Mouse (Mus musculus): ENCODE measurements around the gene Crnkl1. TPM values are rescaled to one million over a fixed set of nuclear protein-coding genes. Genes with fewer than 3 reads are reported as not detected.

Crnkl1 gene
- polyA plus RNA-seq, 1 experiment from 2014 or later = 42.3 TPM

DNA sequence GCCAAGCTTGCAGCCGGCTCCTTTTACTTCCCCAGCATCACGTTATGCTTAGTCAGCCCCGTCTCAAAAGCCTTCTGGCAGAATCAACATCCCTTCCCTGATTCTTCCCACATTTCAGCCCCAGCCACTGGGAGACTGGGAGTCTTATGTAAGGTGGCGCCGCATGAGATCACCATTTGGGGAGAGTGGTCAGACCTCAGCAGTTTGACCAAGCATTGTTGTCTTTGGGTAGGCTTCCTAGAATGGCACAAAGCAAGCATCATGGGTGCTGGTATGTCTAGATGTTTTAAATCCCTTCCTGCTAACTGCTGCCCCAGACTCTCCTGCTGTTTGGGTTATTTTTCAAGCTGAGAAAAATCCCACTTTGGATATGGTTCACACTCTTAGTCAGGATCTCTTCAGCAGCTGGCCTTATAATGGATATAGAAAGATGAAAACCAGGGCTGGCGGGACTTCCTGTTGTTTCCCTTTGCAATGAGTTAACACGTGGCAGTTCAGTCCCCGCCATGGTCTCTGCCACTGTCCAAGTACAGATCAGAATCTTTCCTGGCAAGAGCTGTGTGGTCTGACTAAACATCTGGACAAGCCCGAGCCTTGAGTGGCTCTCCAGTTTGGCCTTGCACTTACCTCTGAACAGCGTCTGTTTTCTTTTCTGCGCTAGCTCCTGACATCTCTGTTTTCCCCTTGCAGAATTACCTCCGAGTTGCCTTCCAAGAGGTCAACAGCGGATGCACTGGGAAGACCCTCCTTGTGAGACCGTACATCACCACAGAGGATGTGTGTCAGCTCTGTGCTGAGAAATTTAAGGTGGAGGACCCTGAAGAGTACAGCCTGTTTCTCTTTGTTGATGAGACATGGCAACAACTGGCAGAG is 49.7 kb downstream of the Crnkl1 start:
- WGBS = 71% methylated on average over 14 of the region's 14 CpGs
- Histone ChIP-seq H3K4me2 (replicated peaks; ENCODE audit: low read depth, low read length) (no peak overlapping the region), H3K4me3 (ENCODE audit: low read depth, low read length) (no peak overlapping the region), H3K4me1 (replicated peaks; ENCODE audit: control insufficient read depth, insufficient read depth, low read length) (no peaks in the 10 kb centered on the region), H3K36me3 (ENCODE audit: control insufficient read depth, insufficient read depth, low read length) (no peaks in the 10 kb centered on the region), H3K27ac (ENCODE audit: low read depth, low read length) (no peak overlapping the region), H3K9ac (ENCODE audit: low read depth, low read length) (no peak overlapping the region), H3K9me3 (ENCODE audit: control insufficient read depth, low read length) (no peaks in the 10 kb centered on the region), H3K27me3 (ENCODE audit: control insufficient read depth, insufficient read depth, low read length) (no peaks in the 10 kb centered on the region)
- ATAC-seq (ENCODE audit: low FRiP score) (no peak), DNase-seq (ENCODE audit: low spot score) (no peak)

DNA sequence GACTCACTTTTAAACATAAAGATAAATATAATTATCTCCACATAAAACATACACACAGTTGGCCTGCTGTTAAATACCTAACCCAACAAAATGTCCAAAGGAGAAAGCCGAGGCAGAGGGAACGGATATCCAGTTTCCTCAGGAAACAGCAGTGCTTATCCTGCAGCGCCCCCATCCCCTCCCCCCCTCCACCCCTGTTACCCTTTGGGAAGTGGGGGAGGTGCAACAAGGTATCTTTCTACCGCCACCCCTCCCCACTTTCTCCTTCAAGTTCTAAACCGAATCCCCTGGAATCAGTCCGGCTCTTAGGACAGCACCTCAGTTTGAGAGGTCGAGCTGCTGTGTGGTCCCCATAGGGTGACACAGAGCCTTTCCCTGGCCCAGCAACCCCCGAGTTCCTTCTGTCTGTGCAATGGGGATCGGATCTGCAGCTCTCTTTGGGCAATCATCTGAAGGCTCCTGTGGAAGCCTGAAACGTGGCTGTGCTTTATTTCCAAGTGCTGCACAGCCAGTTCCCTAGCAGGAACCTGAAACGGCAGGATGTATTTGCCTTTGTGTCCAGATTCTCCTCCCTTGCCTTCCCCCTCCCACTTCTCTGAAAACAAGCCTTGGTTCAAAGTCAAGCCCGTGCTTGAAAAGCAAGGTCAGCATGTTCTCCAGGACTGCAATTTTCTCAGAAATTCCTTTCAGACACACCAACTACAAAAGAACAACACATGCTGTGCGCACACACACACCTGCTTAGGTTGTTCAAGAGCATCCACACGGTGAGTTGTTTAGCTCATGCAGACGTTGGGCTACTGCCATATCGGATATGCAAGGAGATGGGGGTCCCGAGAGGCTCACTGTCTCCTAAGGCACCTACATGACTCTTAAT is 50.5 kb downstream of the Crnkl1 start:
- no peaks in the 10 kb centered on the region for H3K27me3 ChIP-seq (ENCODE audit: control insufficient read depth, insufficient read depth, low read length)
- no peak overlapping the region for H3K4me3 ChIP-seq (ENCODE audit: low read depth, low read length)
- no peak overlapping the region for H3K4me2 ChIP-seq (replicated peaks; ENCODE audit: low read depth, low read length)
- H3K36me3 ChIP-seq (ENCODE audit: control insufficient read depth, insufficient read depth, low read length) = no peaks in the 10 kb centered on the region
- WGBS = 38% methylated on average over 17 of the region's 17 CpGs
- no peaks in the 10 kb centered on the region for H3K9me3 ChIP-seq (ENCODE audit: control insufficient read depth, low read length)
- no peaks in the 10 kb centered on the region for H3K4me1 ChIP-seq (replicated peaks; ENCODE audit: control insufficient read depth, insufficient read depth, low read length)
- DNase-seq (ENCODE audit: low spot score) = no peak
- ATAC-seq (ENCODE audit: low FRiP score) = no peak
- H3K9ac ChIP-seq (ENCODE audit: low read depth, low read length) = no peak overlapping the region
- H3K27ac ChIP-seq (ENCODE audit: low read depth, low read length) = no peak overlapping the region

DNA sequence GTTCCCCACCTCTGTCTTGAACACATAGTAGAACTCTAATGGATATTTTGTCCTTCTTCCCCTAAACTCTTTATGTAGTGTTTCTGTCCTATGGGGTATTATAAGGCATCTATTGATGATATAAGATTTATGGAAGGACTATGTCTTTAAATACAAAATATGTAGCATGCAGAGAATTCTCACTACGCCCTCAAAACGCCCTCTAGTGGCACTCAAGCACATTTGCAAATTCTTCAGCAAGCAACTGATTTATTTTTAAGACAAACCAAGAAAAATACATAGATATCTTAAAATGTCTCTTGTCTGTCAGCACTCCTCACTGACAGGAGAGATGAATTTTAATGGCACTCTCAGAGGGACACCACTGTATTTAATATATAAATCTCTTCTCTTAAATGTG is 52.4 kb downstream of the Crnkl1 start:
- 19% methylated on average over 2 of the region's 2 CpGs for WGBS

DNA sequence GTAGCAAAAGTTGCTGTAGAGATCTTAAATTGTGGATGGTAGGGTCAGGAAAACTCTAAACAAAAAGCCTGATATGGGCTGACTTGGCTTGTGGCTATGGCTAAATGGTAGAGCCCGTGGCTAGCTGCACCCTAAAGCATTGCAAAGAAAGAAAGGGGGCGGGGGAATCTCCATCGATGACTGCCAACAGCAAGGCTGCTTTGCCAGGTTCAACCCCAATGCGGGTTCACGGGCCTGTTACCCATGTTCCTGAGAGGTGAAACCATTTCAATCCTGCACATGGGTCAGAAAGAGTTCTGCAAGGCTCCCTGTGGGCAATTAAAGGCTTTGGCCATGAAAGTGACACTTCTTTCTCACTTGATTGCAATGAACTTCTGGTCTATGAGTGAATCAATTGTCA is 52.9 kb downstream of the Crnkl1 start:
- no peaks in the 10 kb centered on the region for H3K4me1 ChIP-seq (replicated peaks; ENCODE audit: control insufficient read depth, insufficient read depth, low read length)
- H3K36me3 ChIP-seq (ENCODE audit: control insufficient read depth, insufficient read depth, low read length) = no peaks in the 10 kb centered on the region
- H3K9me3 ChIP-seq (ENCODE audit: control insufficient read depth, low read length) = no peaks in the 10 kb centered on the region
- no peak for DNase-seq (ENCODE audit: low spot score)
- WGBS = 85% methylated on average over 5 of the region's 5 CpGs
- no peak for ATAC-seq (ENCODE audit: low FRiP score)
- no peak overlapping the region for H3K4me3 ChIP-seq (ENCODE audit: low read depth, low read length)
- H3K9ac ChIP-seq (ENCODE audit: low read depth, low read length) = no peak overlapping the region
- H3K27me3 ChIP-seq (ENCODE audit: control insufficient read depth, insufficient read depth, low read length) = no peaks in the 10 kb centered on the region
- no peak overlapping the region for H3K4me2 ChIP-seq (replicated peaks; ENCODE audit: low read depth, low read length)
- H3K27ac ChIP-seq (ENCODE audit: low read depth, low read length) = peak overlapping the region; percentile 36; the same call in 1 of the 2 replicates

More for the DNA sequence above, 52.4 kb downstream of the Crnkl1 start:
- H3K9me3 ChIP-seq (ENCODE audit: control insufficient read depth, low read length) = no peaks in the 10 kb centered on the region
- ATAC-seq (ENCODE audit: low FRiP score) = no peak
- no peak overlapping the region for H3K9ac ChIP-seq (ENCODE audit: low read depth, low read length)
- DNase-seq (ENCODE audit: low spot score) = no peak
- H3K4me2 ChIP-seq (replicated peaks; ENCODE audit: low read depth, low read length) = no peak overlapping the region
- no peaks in the 10 kb centered on the region for H3K27me3 ChIP-seq (ENCODE audit: control insufficient read depth, insufficient read depth, low read length)
- no peaks in the 10 kb centered on the region for H3K36me3 ChIP-seq (ENCODE audit: control insufficient read depth, insufficient read depth, low read length)
- no peak overlapping the region for H3K27ac ChIP-seq (ENCODE audit: low read depth, low read length)
- no peaks in the 10 kb centered on the region for H3K4me1 ChIP-seq (replicated peaks; ENCODE audit: control insufficient read depth, insufficient read depth, low read length)
- no peak overlapping the region for H3K4me3 ChIP-seq (ENCODE audit: low read depth, low read length)

DNA sequence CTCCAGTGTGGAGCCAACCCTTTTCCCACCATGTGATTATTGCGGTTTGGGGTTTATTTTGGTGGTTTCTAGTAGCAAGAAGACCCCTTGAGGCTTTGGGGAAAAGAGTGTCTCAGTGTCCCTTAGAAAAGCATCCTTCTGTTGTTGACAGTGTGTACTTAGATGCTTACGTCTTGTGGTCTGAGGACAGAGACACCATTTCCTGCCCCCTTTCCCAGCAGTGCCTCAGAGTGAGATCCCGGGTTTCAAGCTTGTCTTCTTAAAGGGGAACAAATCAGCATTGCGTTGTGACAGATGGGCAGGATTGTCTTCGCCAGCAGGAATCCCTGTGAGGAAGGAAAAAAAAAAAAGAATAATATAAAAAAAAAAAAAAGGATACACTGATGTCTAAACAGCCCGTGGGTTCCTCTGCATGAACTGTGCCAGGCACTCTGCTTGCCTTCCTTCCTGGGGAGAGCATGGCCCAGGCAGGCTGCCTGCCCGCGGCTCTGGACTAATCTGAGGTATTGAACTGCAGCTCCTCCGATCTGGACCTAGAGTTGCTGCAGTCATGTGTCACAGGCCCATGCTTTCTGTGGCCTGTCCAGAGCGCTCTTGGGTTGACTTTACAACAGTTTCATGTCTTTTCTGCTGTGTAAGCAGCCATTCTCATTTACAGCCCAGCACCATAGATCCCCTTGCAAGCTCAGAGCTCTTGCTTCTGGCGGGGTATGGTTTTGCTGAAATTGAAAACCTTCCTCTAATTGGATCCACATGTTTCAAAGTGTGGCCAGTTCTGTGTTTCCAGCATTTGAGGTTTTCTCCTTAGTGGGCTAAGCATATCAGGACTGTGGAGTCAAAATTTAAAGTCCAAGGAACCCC is 53.7 kb downstream of the Crnkl1 start:
- Histone ChIP-seq H3K4me3 (ENCODE audit: low read depth, low read length) (no peak overlapping the region), H3K36me3 (ENCODE audit: control insufficient read depth, insufficient read depth, low read length) (no peaks in the 10 kb centered on the region), H3K4me1 (replicated peaks; ENCODE audit: control insufficient read depth, insufficient read depth, low read length) (no peaks in the 10 kb centered on the region), H3K9ac (ENCODE audit: low read depth, low read length) (no peak overlapping the region), H3K9me3 (ENCODE audit: control insufficient read depth, low read length) (no peaks in the 10 kb centered on the region), H3K27ac (ENCODE audit: low read depth, low read length) (peak overlapping the region; percentile 20; the same call in 1 of the 2 replicates), H3K27me3 (ENCODE audit: control insufficient read depth, insufficient read depth, low read length) (no peaks in the 10 kb centered on the region), H3K4me2 (replicated peaks; ENCODE audit: low read depth, low read length) (no peak overlapping the region)
- WGBS = 62% methylated on average over 11 of the region's 11 CpGs
- no peak for DNase-seq (ENCODE audit: low spot score)
- no peak for ATAC-seq (ENCODE audit: low FRiP score)

DNA sequence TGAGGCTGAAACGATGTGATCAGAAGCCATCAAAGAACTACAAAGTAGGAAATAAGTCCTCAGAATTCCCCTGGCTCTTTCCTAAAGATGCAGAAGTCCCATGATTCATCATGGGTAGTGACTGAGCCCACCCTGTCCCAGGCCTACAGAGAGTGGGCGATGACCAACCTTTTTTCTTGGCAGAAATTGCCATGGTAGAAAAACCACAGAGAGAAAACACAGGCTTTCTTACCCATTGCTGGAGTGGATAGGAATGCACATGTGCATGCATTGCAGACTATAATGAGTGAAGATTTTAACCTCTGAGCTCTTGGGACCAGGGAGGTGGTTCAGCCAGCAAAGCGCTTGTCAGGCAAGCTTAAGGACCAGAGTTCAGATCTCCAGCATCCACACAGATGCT is 57.6 kb downstream of the Crnkl1 start:
- no peaks in the 10 kb centered on the region for H3K9me3 ChIP-seq (ENCODE audit: control insufficient read depth, low read length)
- H3K27me3 ChIP-seq (ENCODE audit: control insufficient read depth, insufficient read depth, low read length) = no peaks in the 10 kb centered on the region
- H3K36me3 ChIP-seq (ENCODE audit: control insufficient read depth, insufficient read depth, low read length) = no peaks in the 10 kb centered on the region
- H3K27ac ChIP-seq (ENCODE audit: low read depth, low read length) = no peak overlapping the region
- DNase-seq (ENCODE audit: low spot score) (no peak), ATAC-seq (ENCODE audit: low FRiP score) (no peak)
- no peak overlapping the region for H3K9ac ChIP-seq (ENCODE audit: low read depth, low read length)
- no peaks in the 10 kb centered on the region for H3K4me1 ChIP-seq (replicated peaks; ENCODE audit: control insufficient read depth, insufficient read depth, low read length)
- H3K4me2 ChIP-seq (replicated peaks; ENCODE audit: low read depth, low read length) = no peak overlapping the region
- no peak overlapping the region for H3K4me3 ChIP-seq (ENCODE audit: low read depth, low read length)
- 94% methylated on average over 3 of the region's 3 CpGs for WGBS

DNA sequence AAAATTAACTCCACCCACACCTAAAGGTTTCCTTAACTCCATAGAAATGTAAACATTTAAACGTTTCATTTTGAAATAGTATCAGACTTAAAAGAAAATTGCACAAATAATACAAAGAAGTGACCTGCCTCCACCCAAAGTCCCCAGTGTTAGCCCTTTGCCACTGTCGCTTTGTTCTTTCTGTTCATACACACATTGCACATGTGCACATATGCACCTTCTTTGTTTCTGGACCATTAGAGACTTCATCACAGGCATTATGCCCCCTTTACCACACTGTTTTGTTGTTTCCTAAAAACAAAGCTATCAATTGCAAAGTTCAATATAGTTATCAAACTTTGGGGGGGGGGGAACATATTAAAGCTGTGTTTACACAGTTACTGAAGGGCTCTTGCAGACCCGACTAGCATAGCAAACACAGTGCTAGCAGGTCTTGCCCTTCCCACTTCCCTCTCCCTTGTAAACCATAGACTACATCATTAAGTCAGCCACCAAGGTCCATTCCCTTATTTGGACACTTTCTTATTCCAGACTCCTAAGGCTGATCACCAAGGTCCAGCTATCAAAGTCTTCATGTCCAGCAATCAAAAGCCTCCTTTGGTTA is 59.8 kb downstream of the Crnkl1 start:
- H3K36me3 ChIP-seq (ENCODE audit: control insufficient read depth, insufficient read depth, low read length) = no peaks in the 10 kb centered on the region
- DNase-seq (ENCODE audit: low spot score) (no peak), ATAC-seq (ENCODE audit: low FRiP score) (no peak)
- H3K4me3 ChIP-seq (ENCODE audit: low read depth, low read length) = no peak overlapping the region
- 73% methylated on average over 3 of the region's 3 CpGs for WGBS
- H3K9ac ChIP-seq (ENCODE audit: low read depth, low read length) = no peak overlapping the region
- no peaks in the 10 kb centered on the region for H3K4me1 ChIP-seq (replicated peaks; ENCODE audit: control insufficient read depth, insufficient read depth, low read length)
- no peak overlapping the region for H3K27ac ChIP-seq (ENCODE audit: low read depth, low read length)
- no peak overlapping the region for H3K4me2 ChIP-seq (replicated peaks; ENCODE audit: low read depth, low read length)
- no peaks in the 10 kb centered on the region for H3K9me3 ChIP-seq (ENCODE audit: control insufficient read depth, low read length)
- H3K27me3 ChIP-seq (ENCODE audit: control insufficient read depth, insufficient read depth, low read length) = no peaks in the 10 kb centered on the region

DNA sequence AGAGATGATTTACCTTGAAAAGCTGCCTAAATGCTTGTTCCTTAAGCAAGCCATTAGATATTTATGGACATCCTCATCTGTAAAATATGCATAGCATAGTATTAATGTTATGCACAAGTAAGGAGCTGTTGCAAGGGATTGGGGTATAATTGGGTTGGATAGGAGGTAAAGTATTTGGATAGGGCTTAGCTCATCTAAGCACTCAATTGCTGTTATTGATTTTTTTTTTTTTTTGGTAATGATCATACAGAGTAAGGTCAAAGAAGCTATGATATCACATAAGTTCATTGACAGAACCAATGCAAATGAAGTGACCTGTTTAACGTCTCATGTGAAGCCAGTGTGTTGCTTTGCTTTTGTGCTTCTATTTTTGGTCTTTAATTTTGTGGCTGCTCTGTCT is 60.9 kb downstream of the Crnkl1 start:
- no peak for ATAC-seq (ENCODE audit: low FRiP score)
- H3K27me3 ChIP-seq (ENCODE audit: control insufficient read depth, insufficient read depth, low read length) = no peaks in the 10 kb centered on the region
- H3K36me3 ChIP-seq (ENCODE audit: control insufficient read depth, insufficient read depth, low read length) = no peaks in the 10 kb centered on the region
- H3K4me2 ChIP-seq (replicated peaks; ENCODE audit: low read depth, low read length) = no peak overlapping the region
- WGBS = 91% methylated on average over 1 of the region's 1 CpGs
- H3K9ac ChIP-seq (ENCODE audit: low read depth, low read length) = no peak overlapping the region
- no peaks in the 10 kb centered on the region for H3K9me3 ChIP-seq (ENCODE audit: control insufficient read depth, low read length)
- no peak for DNase-seq (ENCODE audit: low spot score)
- H3K4me1 ChIP-seq (replicated peaks; ENCODE audit: control insufficient read depth, insufficient read depth, low read length) = no peaks in the 10 kb centered on the region
- no peak overlapping the region for H3K4me3 ChIP-seq (ENCODE audit: low read depth, low read length)
- no peak overlapping the region for H3K27ac ChIP-seq (ENCODE audit: low read depth, low read length)
